Mouse (Mus musculus) stomach, postnatal 0 days (tissue): ENCODE results near the gene Kif6. TPM values are rescaled to one million over a fixed set of nuclear protein-coding genes. Genes with fewer than 3 reads are reported as not detected.

Experiments
- ATAC-seq: fragments of 200-750 bp; cut with Nextera tagmentation; 2 replicates; pipeline ENCODE4 v1.8.0; 2017; ENCODE audit not compliant: low FRiP score, low TSS enrichment
- DNase-seq: peaks from one replicate; pipeline ENCODE4 v3.0.0-alpha.2; 2016; ENCODE audit warnings: low spot score
- H3K27ac ChIP-seq: fragments of 300-500 bp; sonication (generic); replicated peaks from 2 replicates; pipeline ENCODE4 v1.5.1; 2014; ENCODE audit warnings: mild to moderate bottlenecking, control low read depth
- H3K27me3 ChIP-seq: fragments of 300-500 bp; sonication (generic); 2 replicates; pipeline ENCODE4 v1.6.1; 2014; ENCODE audit warnings: low read length; ENCODE audit not compliant: control insufficient read depth, insufficient read depth
- H3K36me3 ChIP-seq: fragments of 300-500 bp; sonication (generic); 2 replicates; pipeline ENCODE4 v1.6.1; 2014; ENCODE audit warnings: low read length, mixed read lengths; ENCODE audit not compliant: control insufficient read depth, insufficient read depth
- H3K4me1 ChIP-seq: fragments of 300-500 bp; sonication (generic); replicated peaks from 2 replicates; pipeline ENCODE4 v1.6.1; 2014; ENCODE audit warnings: antibody characterized with exemption; ENCODE audit not compliant: control insufficient read depth, insufficient read depth
- H3K4me2 ChIP-seq: fragments of 300-500 bp; sonication (generic); replicated peaks from 2 replicates; pipeline ENCODE4 v1.6.1; 2014; ENCODE audit warnings: low read depth, mild to moderate bottlenecking, control low read depth, moderate library complexity
- H3K4me3 ChIP-seq: fragments of 300-500 bp; sonication (generic); 2 replicates; pipeline ENCODE4 v1.5.1; 2014; ENCODE audit warnings: low read depth, low read length, control low read depth
- H3K9ac ChIP-seq: fragments of 300-500 bp; sonication (generic); 2 replicates; pipeline ENCODE4 v1.6.1; 2014; ENCODE audit warnings: mild to moderate bottlenecking, low read length, control low read depth, mixed read lengths
- H3K9me3 ChIP-seq: fragments of 300-500 bp; sonication (generic); 2 replicates; pipeline ENCODE4 v1.6.1; 2016; ENCODE audit warnings: low read length; ENCODE audit not compliant: control insufficient read depth
- CTCF ChIP-seq: IDR thresholded peaks from 2 replicates; pipeline ENCODE4 v1.5.1; 2016; ENCODE audit warnings: antibody characterized with exemption, low read depth, mild to moderate bottlenecking, moderate library complexity
- EP300 ChIP-seq: optimal IDR thresholded peaks from 2 replicates; pipeline ENCODE3; 2016; ENCODE audit warnings: antibody characterized with exemption
- WGBS: fragments of 180-500 bp; shearing (Covaris S2); extraction: QIAGEN DNeasy Blood & Tissue Kit; methylation state at CpG from one replicate; pipeline ENCODE4 v1.1.7; 2014; 5-methylcytosine and 5-hydroxymethylcytosine counted together
- polyA plus RNA-seq: library from polyadenylated mRNA; unstranded; fragments of >200 nt; fragmentation: Nextera tagmentation; extraction: Ambion mirVana; gene quantifications from 2 replicates; pipeline ENCODE4 v1.2.1, GENCODE M21; 2015

Gene Kif6
- polyA plus RNA-seq, 1 experiment from 2014 or later, result 0.85 TPM

- H3K4me1 ChIP-seq, result no peaks in the 10 kb centered on the region
- DNase-seq (no peak), ATAC-seq (no peak)
- no peaks in the 10 kb centered on the region for H3K9me3 ChIP-seq
- H3K4me2 ChIP-seq, result no peak overlapping the region
- H3K36me3 ChIP-seq, result no peaks in the 10 kb centered on the region
- H3K27me3 ChIP-seq, result no peaks in the 10 kb centered on the region
- H3K27ac ChIP-seq, result no peak overlapping the region
- WGBS, result 88% methylated on average over 6 of the region's 6 CpGs
- no peak overlapping the region for H3K4me3 ChIP-seq
- TF ChIP-seq EP300 (no peak), CTCF (no peak)
- H3K9ac ChIP-seq, result no peak overlapping the region
These were observed 277.5 kb downstream of the Kif6 start for GRCm38 (mm10) chr17:49892390-49892789.

GRCm38 (mm10) chr17:49894471-49894870, 279.5 kb downstream of the Kif6 start:
- Histone ChIP-seq H3K36me3 (no peaks in the 10 kb centered on the region), H3K9ac (no peak overlapping the region), H3K4me2 (no peak overlapping the region), H3K4me1 (no peaks in the 10 kb centered on the region), H3K27ac (no peak overlapping the region), H3K9me3 (no peaks in the 10 kb centered on the region), H3K27me3 (no peaks in the 10 kb centered on the region; the same call in 1 of the 2 replicates), H3K4me3 (no peak overlapping the region)
- ATAC-seq (no peak), DNase-seq (no peak)
- WGBS, result 78% methylated on average over 6 of the region's 6 CpGs
- TF ChIP-seq CTCF (no peak), EP300 (no peak)

GRCm38 (mm10) chr17:49898849-49899331, 284.0 kb downstream of the Kif6 start:
- Histone ChIP-seq H3K4me2 (no peak overlapping the region), H3K9me3 (no peaks in the 10 kb centered on the region), H3K4me1 (no peaks in the 10 kb centered on the region), H3K27me3 (no peaks in the 10 kb centered on the region; the same call in 1 of the 2 replicates), H3K9ac (no peak overlapping the region), H3K4me3 (no peak overlapping the region), H3K27ac (no peak overlapping the region), H3K36me3 (no peaks in the 10 kb centered on the region)
- 17% methylated on average over 7 of the region's 7 CpGs for WGBS
- no peak for TF ChIP-seq EP300
- peak; percentile 99 for TF ChIP-seq CTCF
- DNase-seq, result peak; percentile 76
- ATAC-seq, result peak; percentile 46; the same call in 1 of the 2 replicates

GRCm38 (mm10) chr17:49902613-49903012, 287.7 kb downstream of the Kif6 start:
- Histone ChIP-seq H3K27ac (no peak overlapping the region), H3K9ac (no peak overlapping the region), H3K4me1 (no peaks in the 10 kb centered on the region), H3K4me3 (no peak overlapping the region), H3K27me3 (no peaks in the 10 kb centered on the region; the same call in 1 of the 2 replicates), H3K9me3 (no peaks in the 10 kb centered on the region), H3K36me3 (no peaks in the 10 kb centered on the region), H3K4me2 (no peak overlapping the region)
- 90% methylated on average over 7 of the region's 7 CpGs for WGBS
- ATAC-seq (no peak), DNase-seq (no peak)
- TF ChIP-seq CTCF, result no peak
- TF ChIP-seq EP300, result no peak

- no peak for TF ChIP-seq CTCF
- no peak for TF ChIP-seq EP300
- Histone ChIP-seq H3K4me1 (no peaks in the 10 kb centered on the region), H3K9ac (no peak overlapping the region), H3K9me3 (no peaks in the 10 kb centered on the region), H3K4me3 (no peak overlapping the region), H3K4me2 (no peak overlapping the region), H3K27me3 (no peaks in the 10 kb centered on the region), H3K27ac (no peak overlapping the region), H3K36me3 (no peaks in the 10 kb centered on the region)
- ATAC-seq (no peak; the same call in 1 of the 2 replicates), DNase-seq (no peak)
- WGBS, result 50% methylated on average over 4 of the region's 4 CpGs
These were observed 308.5 kb downstream of the Kif6 start for GRCm38 (mm10) chr17:49923429-49923828.

- ATAC-seq (no peak), DNase-seq (no peak)
- Histone ChIP-seq H3K9ac (no peak overlapping the region), H3K4me2 (no peak overlapping the region), H3K4me1 (no peaks in the 10 kb centered on the region), H3K27me3 (no peaks in the 10 kb centered on the region), H3K36me3 (no peaks in the 10 kb centered on the region), H3K27ac (no peak overlapping the region), H3K4me3 (no peak overlapping the region), H3K9me3 (no peaks in the 10 kb centered on the region)
- no peak for TF ChIP-seq EP300
- no peak for TF ChIP-seq CTCF
- 84% methylated on average over 2 of the region's 2 CpGs for WGBS
These were observed 312.7 kb downstream of the Kif6 start for GRCm38 (mm10) chr17:49927611-49928010.
